In the genomic region with DNA sequence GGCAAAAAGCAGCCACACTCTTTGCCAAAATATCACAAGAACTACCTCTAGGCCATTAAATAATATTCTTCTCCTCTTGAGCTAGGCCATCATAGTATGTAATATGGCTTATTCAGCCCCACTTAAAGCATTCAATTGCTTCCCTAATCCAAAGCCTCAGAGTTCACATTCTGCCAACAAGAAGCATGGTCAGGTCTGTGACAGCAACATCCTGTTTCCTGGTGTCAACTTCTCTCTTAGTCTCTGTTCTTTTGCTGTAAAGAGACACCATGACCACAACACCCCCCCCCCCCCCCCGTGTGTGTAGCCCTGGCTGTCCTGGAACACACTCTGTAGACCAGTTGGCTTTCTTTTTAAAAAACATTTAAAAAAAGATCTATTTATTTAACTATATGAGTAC, we compare ENCODE assay signal across 14 mouse cellular contexts.
"Had no signal": no experiment of that assay in that cellular context is flagged by ENCODE, and none has a peak within 500 bp of the region (broad histone marks: within the 10 kb centered on the region; RNA-seq: fewer than 3 reads in every experiment).

No protein-coding gene starts in this region.

- DNase-seq: liver, postnatal 0 days; lung, adult 2 months; lung, postnatal 4 days; retina, postnatal 1 day; right cerebral cortex, adult 18-20 months; right cerebral cortex, postnatal 25 days; right cerebral cortex, postnatal 4 days; spleen, adult 18-20 months; thymus, adult 18-20 months; thymus, postnatal 14 days; thymus, postnatal 36 days had no signal

- ATAC-seq: liver, postnatal 0 days; lung, postnatal 0 days; midbrain, embryonic 13.5 days; midbrain, embryonic 15.5 days had no signal
